Mouse (Mus musculus): ENCODE measurements around the gene Fam71a.

GRCm38 (mm10) chr1:191138874-191139495, 25.6 kb downstream of the Fam71a start:
- no peak for TF ChIP-seq CTCF (IDR thresholded peaks at IDR 0.05; ENCODE audit: low read depth)
- TF ChIP-seq EP300 (IDR thresholded peaks at IDR 0.05; ENCODE audit: low read depth), result no peak
